Mouse (Mus musculus) CD8-positive naive resting alpha-beta T cell, adult 2 months (primary cell): ENCODE measurements around the gene Psmd3.
"Not testable (repeated sequence)": the region's sequence is repeated elsewhere in the genome, so short reads cannot be mapped to it uniquely, and the experiment has no call there.

ENCODE experiments used
- DNase-seq, 2 experiments: peaks; one replicate each; pipeline ENCODE4 v3.0.0; 2022; ENCODE audit warnings: low read depth in 2 of 2, low spot score in 2 of 2

The Psmd3 gene

DNA sequence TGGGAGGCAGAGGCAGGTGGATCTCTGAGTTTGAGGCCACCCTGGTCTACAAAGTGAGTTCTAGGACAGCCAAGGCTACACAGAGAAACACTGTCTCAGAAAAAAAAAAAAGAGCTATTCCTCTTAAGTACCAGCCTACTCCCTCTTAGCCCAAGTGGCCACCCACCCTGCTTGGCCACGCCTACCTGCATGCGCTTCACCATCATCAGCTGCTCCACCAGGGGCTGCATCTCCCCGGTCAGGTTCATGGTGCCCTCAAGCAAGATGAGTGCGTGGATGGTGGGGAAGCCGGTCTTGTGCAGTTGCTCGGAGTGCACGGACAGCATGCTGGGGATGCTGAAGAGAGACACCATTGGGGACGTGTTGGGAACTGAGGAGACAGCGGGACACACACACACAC lies 33.6 kb downstream of the Psmd3 start:
- no peak for DNase-seq

DNA sequence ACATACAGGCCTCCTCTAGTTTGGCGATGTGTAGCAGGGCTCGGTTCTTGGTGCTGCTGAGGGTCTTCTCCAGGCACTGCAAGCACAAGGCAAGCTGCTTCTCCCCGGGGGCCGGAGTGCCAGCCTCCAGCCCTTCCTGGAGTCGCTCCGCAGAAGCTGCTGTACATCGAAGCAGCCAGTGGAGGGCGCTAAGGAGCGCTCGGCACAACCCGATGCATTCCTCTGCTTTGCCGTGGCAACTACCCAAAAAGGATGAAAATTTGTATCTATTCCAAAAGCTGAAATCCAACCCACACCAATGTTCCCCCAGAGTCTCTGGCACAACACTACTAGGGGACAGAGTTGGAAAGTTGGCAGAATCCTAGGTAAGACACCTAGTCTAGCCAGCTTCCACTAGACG lies 35.5 kb downstream of the Psmd3 start:
- DNase-seq, result peak; percentile 47 to 61

GRCm38 (mm10) chr11:98720756-98721155 lies 38.4 kb downstream of the Psmd3 start:
- no peak for DNase-seq

GRCm38 (mm10) chr11:98721458-98722226 lies 39.3 kb downstream of the Psmd3 start:
- DNase-seq, result no peak

GRCm38 (mm10) chr11:98723098-98723497 lies 40.7 kb downstream of the Psmd3 start:
- no peak for DNase-seq

GRCm38 (mm10) chr11:98725926-98726506 lies 43.7 kb downstream of the Psmd3 start:
- no peak for DNase-seq

DNA sequence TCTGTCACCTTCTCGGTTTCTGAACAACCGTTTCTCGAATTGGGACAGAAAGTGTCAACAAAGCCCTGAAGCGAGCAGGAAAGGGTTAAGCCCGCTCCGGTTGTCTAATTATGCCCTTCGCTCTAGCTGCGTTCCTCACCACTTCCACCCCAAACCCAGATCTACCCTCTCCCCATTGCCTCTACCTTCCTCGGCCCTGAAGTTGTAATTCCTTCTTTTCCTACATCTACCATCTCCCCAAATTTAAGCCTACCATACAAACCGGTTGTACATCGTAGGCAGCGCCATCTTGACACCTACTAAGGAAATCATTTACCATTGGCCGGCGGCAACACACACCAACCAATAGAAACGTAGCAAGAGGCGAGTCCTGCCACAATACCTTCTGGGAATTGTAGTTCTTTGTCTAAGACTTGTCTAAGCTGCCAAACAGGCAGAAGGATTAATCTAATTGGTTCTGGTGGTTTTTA lies 46.8 kb downstream of the Psmd3 start, which contains the start of gene Med24:
Gene Med24 (minus strand): TSS at position 317 of the 470 bp plus-strand sequence.
- peak; percentile 78 to 81 for DNase-seq

- no peak for DNase-seq
These were observed 48.4 kb downstream of the Psmd3 start for GRCm38 (mm10) chr11:98730727-98731126.

- no peak for DNase-seq
These were observed 48.8 kb downstream of the Psmd3 start for GRCm38 (mm10) chr11:98731134-98731533.

DNA sequence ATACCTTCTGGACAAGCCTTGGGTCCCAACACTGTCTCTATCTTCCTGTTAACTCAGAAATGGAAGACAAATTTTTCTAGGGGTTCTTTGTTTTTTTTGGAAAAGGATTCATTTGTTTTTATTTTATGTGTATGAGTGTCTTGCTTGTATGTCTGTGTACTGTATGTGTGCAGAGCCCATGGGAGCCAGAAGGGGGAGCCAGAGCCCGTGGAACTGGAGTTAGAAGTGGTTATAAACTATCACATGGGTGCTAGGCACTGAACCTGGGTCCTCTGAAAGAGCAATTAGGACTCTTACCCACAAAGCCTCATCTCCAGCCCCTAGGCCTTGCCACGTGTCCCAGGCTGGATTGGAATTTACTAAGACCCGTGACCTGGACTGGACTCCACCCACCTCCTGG lies 51.7 kb downstream of the Psmd3 start:
- no peak for DNase-seq

DNA sequence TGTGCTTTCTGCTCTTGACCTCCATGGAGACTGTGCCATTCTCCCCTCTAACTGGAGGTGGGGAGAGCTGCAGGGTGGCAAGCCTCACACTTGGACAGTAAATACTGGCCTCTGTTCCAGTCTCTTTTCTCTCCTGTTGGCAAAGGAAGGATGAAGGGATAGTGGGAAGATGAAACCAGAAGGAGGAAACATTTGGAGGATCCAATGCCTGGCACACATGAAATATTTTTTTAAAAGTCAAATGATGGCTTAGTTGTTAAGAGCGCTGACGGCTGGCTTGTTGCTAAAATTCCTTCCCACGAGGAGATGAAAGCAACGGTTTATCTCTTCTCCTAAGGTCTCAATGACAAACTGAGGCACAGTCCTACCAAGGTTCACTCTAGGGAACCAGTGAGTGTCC lies 52.8 kb downstream of the Psmd3 start:
- no peak for DNase-seq

DNA sequence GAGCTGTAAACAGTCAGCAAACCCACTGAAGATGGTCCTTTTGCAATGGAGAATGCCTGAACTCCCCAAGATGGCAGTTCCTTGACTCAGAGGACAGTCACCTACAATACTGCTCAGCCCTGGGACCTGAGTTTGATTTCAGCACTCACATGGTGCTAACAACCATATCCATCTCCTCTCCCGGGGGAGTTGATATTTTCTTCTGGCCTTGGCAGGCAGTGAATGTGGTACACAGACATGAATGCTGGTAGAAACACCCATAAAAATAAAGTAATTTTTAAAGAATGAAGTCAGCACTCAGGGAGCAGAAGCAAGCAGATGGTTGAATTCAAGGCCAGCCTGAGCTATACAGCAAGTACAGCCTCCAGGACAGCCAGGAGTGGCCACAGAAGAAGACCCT lies 53.8 kb downstream of the Psmd3 start:
- DNase-seq, result no peak

DNA sequence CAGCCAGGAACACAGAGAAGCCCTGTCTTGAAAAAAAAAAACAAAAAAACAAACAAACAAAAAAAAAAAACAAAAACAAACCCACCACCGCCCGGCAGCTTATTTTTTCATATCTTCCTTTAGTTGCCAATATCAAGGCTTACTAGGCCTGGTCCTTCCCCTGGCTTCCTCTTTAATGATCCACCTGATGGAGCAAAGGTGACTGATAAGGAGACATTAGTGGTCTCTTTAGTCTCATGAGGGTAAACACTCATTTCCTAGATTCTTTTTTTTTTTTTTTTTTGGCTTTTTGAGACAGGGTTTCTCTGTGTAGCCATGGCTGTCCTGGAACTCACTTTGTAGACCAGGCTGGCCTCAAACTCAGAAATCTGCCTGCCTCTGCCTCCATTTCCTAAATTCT lies 54.9 kb downstream of the Psmd3 start:
- DNase-seq, result not testable (repeated sequence)

- no peak for DNase-seq
These were observed 56.1 kb downstream of the Psmd3 start for GRCm38 (mm10) chr11:98738428-98738911.

- no peak for DNase-seq
These were observed 56.6 kb downstream of the Psmd3 start for GRCm38 (mm10) chr11:98738925-98739324.

DNA sequence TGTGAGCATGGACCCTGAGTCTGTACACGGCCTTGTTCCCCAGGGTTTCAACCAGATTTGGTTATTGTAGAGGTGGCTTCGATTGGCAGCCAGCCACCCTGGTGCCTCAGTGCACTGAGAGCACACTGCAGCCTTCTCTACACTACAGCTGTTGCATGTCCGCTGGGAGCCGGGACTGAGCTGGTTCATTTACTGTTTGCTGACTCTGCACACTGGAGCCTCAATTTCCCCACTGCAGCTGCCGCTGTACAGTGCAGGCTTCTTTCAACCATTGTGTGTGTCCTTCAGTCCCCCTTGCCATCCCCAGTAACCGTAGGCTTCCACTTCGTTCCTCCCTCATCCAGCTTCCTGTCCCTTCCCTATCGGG lies 57.7 kb downstream of the Psmd3 start:
- no peak for DNase-seq

DNA sequence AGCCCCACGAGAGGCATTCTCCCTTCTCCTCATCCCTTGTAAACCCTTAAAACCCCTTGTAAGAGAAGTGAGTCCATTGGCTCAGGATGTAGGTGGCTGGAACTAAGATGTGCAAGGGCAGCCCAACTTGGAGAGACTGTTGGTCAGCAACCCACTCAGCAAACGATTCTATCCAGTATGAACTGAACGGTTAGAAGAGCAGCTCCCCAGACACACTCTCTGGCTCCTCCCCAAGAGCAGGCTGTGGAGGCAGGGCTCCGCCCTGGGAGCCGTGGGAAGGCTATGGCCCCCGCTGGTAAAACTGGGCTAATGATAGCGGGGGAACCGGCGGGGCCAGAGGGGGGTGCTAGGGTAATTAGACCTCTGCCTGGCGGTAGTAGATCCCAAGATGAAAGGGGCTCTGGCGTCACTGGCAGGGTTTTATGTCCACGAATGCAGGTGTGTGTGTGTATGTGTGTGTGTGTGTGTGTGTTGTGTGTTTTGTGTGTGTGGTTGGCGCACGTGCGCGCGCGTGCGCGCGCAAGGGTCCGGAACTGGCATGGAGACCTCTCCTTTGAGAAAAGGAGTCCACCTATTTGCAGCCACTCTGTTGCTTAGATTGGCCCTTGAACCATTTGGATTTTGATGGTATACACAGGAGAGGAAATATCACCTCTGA lies 58.2 kb downstream of the Psmd3 start, which contains the start of gene Thra:
Gene Thra (plus strand): TSS at position 246 of the 658 bp plus-strand sequence.
- peak; percentile 29 to 45 for DNase-seq

DNA sequence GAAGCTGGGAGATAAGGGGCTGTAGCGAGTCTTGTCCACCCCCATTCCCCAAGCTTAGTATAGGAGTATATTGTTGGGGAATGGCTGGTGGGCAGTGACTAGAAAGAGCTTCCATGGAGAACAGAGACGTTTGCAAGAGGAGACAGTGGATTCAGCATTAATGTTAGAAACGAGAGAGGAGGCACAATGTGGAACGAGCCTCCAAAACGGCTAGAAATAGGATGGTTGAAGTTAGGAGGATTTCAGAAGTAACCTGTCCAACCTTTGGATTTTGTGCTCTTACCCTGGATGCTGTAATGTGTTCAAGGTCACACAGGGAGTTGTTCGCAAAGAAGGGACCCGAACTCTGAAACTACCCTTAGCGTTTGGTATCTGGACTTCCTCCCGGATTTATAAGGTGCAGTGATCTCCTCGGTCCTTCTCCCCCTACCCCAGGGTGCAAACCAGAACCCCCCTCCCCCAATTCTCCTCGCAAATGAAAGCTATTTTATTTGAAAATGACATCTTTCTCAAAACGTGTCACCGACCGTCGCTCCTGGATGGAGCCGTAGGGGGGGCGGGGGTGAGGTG lies 58.8 kb downstream of the Psmd3 start:
- no peak for DNase-seq

- DNase-seq, result peak; percentile 56 to 61
These were observed 59.5 kb downstream of the Psmd3 start for GRCm38 (mm10) chr11:98741622-98742396.

DNA sequence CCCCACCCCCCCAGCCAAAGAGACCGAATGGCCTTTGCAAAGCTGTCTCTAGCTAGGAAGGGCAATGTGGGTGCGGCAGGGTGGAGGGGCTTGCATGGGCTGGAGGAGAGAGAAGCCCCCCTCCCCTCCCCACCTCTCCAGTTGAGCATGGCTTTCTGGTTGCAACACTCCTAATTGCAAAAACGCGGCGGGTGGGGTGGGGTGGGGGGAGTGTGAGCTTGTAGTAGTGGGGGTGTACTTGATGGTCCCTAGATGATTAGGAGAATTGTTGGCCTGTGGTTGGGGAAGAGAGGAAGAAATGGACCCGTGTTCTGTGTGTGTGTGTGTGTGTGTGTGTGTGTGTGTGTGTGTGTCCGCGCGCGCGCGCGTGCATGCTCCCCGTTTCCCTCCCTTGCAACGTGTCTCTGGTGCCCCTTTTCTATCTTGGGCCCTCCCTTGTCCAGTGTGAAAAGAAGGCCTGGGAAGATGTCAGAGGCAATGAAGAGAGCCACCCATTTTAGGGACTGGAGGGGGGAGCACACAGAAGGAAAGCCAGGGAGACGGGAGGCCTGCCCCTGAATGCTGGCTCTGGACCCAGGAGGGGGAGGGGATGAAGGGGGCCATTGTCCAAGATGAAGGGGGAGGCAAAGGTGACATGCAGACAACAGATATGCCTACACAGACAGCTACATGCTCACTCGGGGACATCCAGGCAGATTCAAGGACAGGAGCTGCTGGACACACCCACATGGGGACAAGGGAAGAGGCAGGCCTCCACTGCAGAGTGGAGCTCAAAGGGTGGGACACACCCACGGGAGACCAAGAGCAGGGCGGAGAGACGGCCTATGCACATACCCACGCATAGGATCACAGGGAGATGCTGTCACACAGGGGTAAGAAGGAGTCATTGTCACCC lies 60.3 kb downstream of the Psmd3 start:
- no peak for DNase-seq
